Mouse (Mus musculus) left cerebral cortex, postnatal 14 days (tissue): Measurements from ENCODE around the gene Ttll10. TPM values are rescaled to one million over a fixed set of nuclear protein-coding genes. Genes with fewer than 3 reads are reported as not detected.

Experiments used
- microRNA-seq, 2 experiments: library from miRNA; unstranded; fragments of <30 nt; microRNA quantifications; one replicate each; pipeline ENCODE4 v1.2.0; 2022
- total RNA-seq, 2 experiments: library from RNA; stranded (reverse); gene quantifications; 2 replicates each; pipeline ENCODE4 v1.2.3; 2021

Ttll10 gene
- total RNA-seq, 2 experiments from 2014 or later = not detected

Small RNA genes lying within 50 kb of the gene (microRNA-seq; reads per million reads assigned to microRNA genes)
- gene Mir200a (3.4 to 6.4 reads per million in 2 experiments), gene Mir200b (6.1 to 69.7 reads per million in 2 experiments), gene Mir429 (21.9 to 82.1 reads per million in 2 experiments)

Other genes starting within 250 kb of the Ttll10 start
- gene Ccnl2, start 246.9 kb downstream of the Ttll10 start, total RNA-seq = 10 to 100 TPM; 69.5 to 73.5 TPM
- gene Aurkaip1, start 228.1 kb downstream of the Ttll10 start, total RNA-seq = 10 to 100 TPM; 83.3 to 84.1 TPM
- 10 to 100 TPM in 1 of 2 experiments, 1 to 10 TPM in 1; 9.0 to 14.0 TPM for gene Mxra8, start 219.7 kb downstream of the Ttll10 start, total RNA-seq
- gene Dvl1, start 212.0 kb downstream of the Ttll10 start, total RNA-seq = 10 to 100 TPM; 81.5 to 81.6 TPM
- gene Tas1r3, start 196.1 kb downstream of the Ttll10 start, total RNA-seq = under 1 TPM; 0.20 to 0.27 TPM
- 10 to 100 TPM; 28.8 to 29.7 TPM for gene Cptp, start 190.0 kb downstream of the Ttll10 start, total RNA-seq
- 10 to 100 TPM; 34.4 to 38.4 TPM for gene Ints11, start 189.9 kb downstream of the Ttll10 start, total RNA-seq
- gene Pusl1, start 167.6 kb downstream of the Ttll10 start, total RNA-seq = 10 to 100 TPM; 65.3 to 66.9 TPM
- gene Acap3, start 167.6 kb downstream of the Ttll10 start, total RNA-seq = 100 to 1,000 TPM; 139 TPM
- gene Ube2j2, start 115.6 kb downstream of the Ttll10 start, total RNA-seq = 10 to 100 TPM; 69.8 to 79.0 TPM
- gene C1qtnf12, start 97.1 kb downstream of the Ttll10 start, total RNA-seq = 10 to 100 TPM; 13.5 to 15.1 TPM
- 10 to 100 TPM in 1 of 2 experiments, 1 to 10 TPM in 1; 9.6 to 10.6 TPM for gene B3galt6, start 66.8 kb downstream of the Ttll10 start, total RNA-seq
- gene Sdf4, start 66.5 kb downstream of the Ttll10 start, total RNA-seq = 100 to 1,000 TPM; 150 to 157 TPM
- gene Tnfrsf4, start 45.6 kb downstream of the Ttll10 start, total RNA-seq = 1 to 10 TPM in 1 of 2 experiments, under 1 TPM in 1; 0.66 to 1.2 TPM
- under 1 TPM in 1 of 2 experiments, not detected in 1; 0.32 TPM for gene Tnfrsf18, start 33.2 kb downstream of the Ttll10 start, total RNA-seq
- gene 9430015G10Rik, start 50.6 kb upstream of the Ttll10 start, total RNA-seq = 10 to 100 TPM; 28.0 to 28.1 TPM
- under 1 TPM; 0.31 to 0.66 TPM for gene Rnf223, start 71.1 kb upstream of the Ttll10 start, total RNA-seq
- 100 to 1,000 TPM; 184 to 198 TPM for gene Agrn, start 138.1 kb upstream of the Ttll10 start, total RNA-seq
- under 1 TPM in 1 of 2 experiments, not detected in 1; 0.66 TPM for gene Isg15, start 141.4 kb upstream of the Ttll10 start, total RNA-seq
- gene AW011738, start 143.9 kb upstream of the Ttll10 start, total RNA-seq = 1 to 10 TPM; 4.0 to 5.0 TPM
- gene Perm1, start 156.5 kb upstream of the Ttll10 start, total RNA-seq = under 1 TPM; 0.20 to 0.66 TPM
- gene Plekhn1, start 175.4 kb upstream of the Ttll10 start, total RNA-seq = 10 to 100 TPM; 34.8 to 36.3 TPM
- gene Noc2l, start 176.6 kb upstream of the Ttll10 start, total RNA-seq = 10 to 100 TPM; 60.3 to 61.4 TPM
- gene Samd11, start 196.2 kb upstream of the Ttll10 start, total RNA-seq = 1 to 10 TPM; 3.9 to 4.5 TPM